Mouse (Mus musculus): ENCODE data around the gene Izumo2. TPM values are rescaled to one million over a fixed set of nuclear protein-coding genes. Genes with fewer than 3 reads are reported as not detected.

Izumo2 gene
- not detected in 2 replicates for polyA plus RNA-seq (2015; fragmentation: Nextera tagmentation; extraction: Ambion mirVana)

GRCm38 (mm10) chr7:44708574-44708973 lies at the start of gene Izumo2:
Izumo2 (plus strand) TSS chr7:44708742.
- ATAC-seq (ENCODE audit: borderline replicate concordance, extremely low read depth, low FRiP score, low TSS enrichment), result 0 out of 2 replicates have a peak, but pooled peaks have one; percentile 19
- no peak within 1 kb of the TSS for H3K4me2 ChIP-seq
- no peaks in the 10 kb centered on the region for H3K9me3 ChIP-seq
- 69% methylated on average over 14 of the region's 14 CpGs for WGBS
- H3K4me3 ChIP-seq, result no peak within 1 kb of the TSS
- H3K9ac ChIP-seq, result no peak within 1 kb of the TSS
- H3K36me3 ChIP-seq, result no peaks in the 10 kb centered on the region
- H3K27me3 ChIP-seq, result no peaks in the 10 kb centered on the region
- H3K27ac ChIP-seq, result no peak within 1 kb of the TSS
- H3K4me1 ChIP-seq, result no peaks in the 10 kb centered on the region

GRCm38 (mm10) chr7:44661219-44661618 lies 47.3 kb upstream of the Izumo2 start:
- Histone ChIP-seq H3K4me3 (no peak overlapping the region), H3K4me2 (no peak overlapping the region), H3K4me1 (peaks cover 27% of the 10 kb centered on the region), H3K27ac (peak overlapping the region; percentile 93), H3K27me3 (no peaks in the 10 kb centered on the region), H3K9me3 (no peaks in the 10 kb centered on the region), H3K36me3 (no peaks in the 10 kb centered on the region), H3K9ac (no peak overlapping the region)
- ATAC-seq (ENCODE audit: borderline replicate concordance, extremely low read depth, low FRiP score, low TSS enrichment), result no peak
- 73% methylated on average over 5 of the region's 5 CpGs for WGBS

DNA sequence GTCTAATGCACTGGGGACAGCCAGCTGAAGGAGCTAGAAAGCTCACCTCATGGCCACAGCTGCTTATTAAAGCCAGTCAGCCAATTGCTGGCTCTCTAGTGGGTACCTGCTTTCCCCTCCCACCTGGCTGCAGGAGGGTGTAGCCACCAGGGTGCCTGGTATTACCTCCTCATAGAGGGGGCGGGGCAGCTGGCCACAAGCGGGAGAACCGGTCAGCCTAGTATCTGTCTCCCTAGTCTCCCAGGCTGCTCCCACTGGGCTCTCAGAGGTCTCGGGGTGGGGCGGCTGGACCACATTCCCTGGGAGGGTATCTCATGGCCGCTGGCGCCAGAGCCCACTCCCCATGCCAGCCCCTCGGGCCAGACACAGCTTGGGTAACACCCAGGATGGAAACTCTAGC lies 46.4 kb upstream of the Izumo2 start:
- peaks cover 29% of the 10 kb centered on the region for H3K4me1 ChIP-seq
- H3K9ac ChIP-seq, result no peak overlapping the region
- no peaks in the 10 kb centered on the region for H3K36me3 ChIP-seq
- WGBS, result 5% methylated on average over 7 of the region's 8 CpGs
- peak overlapping the region; percentile 93 for H3K27ac ChIP-seq
- H3K4me2 ChIP-seq, result peak overlapping the region; percentile 25; the same call in 1 of the 2 replicates
- H3K27me3 ChIP-seq, result no peaks in the 10 kb centered on the region
- ATAC-seq (ENCODE audit: borderline replicate concordance, extremely low read depth, low FRiP score, low TSS enrichment), result peak; percentile 88
- no peaks in the 10 kb centered on the region for H3K9me3 ChIP-seq
- no peak overlapping the region for H3K4me3 ChIP-seq

DNA sequence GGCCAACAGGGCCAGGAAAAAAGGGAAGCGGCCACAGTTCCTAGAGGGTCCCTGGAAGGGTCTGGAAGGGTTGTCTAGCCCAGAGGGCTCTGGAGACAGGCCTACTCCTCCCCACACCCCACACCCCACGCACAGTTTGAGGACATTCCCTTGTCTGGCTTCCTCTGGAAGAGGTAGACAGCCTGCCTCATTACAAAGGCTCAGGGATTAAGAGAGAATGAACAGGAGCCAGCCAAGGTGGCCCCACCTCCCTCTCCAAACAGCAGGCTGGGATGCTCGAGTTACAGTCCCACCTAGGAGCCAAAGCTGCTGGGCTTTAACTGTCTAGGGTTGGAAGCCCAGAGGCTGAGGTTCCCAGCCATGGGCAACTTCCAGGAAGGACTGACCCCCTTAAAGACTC lies 46.0 kb upstream of the Izumo2 start:
- Histone ChIP-seq H3K9me3 (no peaks in the 10 kb centered on the region), H3K4me2 (peak overlapping the region; percentile 25), H3K27ac (peak overlapping the region; percentile 93), H3K4me3 (no peak overlapping the region), H3K9ac (no peak overlapping the region), H3K27me3 (no peaks in the 10 kb centered on the region), H3K36me3 (no peaks in the 10 kb centered on the region), H3K4me1 (peaks cover 30% of the 10 kb centered on the region)
- ATAC-seq (ENCODE audit: borderline replicate concordance, extremely low read depth, low FRiP score, low TSS enrichment), result peak; percentile 44
- WGBS, result 14% methylated on average over 3 of the region's 3 CpGs

DNA sequence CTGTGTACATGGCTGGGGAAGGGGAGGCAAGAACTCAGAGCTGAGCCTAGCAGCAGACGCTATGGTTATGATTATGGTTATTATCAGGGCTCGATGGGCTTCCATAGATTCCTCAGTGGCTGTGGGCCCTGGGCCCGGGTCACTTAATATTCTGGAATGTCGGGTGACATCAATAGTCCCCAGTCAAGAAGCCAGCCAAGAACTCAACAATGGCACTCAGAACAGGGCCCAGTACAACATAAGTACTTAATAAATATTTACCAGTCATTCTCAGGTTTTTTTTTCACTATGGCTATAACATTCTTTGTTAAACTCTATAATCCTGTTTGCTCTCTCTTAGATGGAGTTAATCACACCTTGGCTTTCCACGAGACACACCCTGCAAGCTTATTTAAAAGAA lies 45.0 kb upstream of the Izumo2 start:
- Histone ChIP-seq H3K4me1 (peaks cover 30% of the 10 kb centered on the region), H3K4me2 (no peak overlapping the region), H3K9ac (no peak overlapping the region), H3K27ac (peak overlapping the region; percentile 93), H3K4me3 (no peak overlapping the region), H3K9me3 (no peaks in the 10 kb centered on the region), H3K27me3 (no peaks in the 10 kb centered on the region), H3K36me3 (no peaks in the 10 kb centered on the region)
- 45% methylated on average over 5 of the region's 5 CpGs for WGBS
- 0 out of 2 replicates have a peak, but pooled peaks have one; percentile 9 for ATAC-seq (ENCODE audit: borderline replicate concordance, extremely low read depth, low FRiP score, low TSS enrichment)

- no peak overlapping the region for H3K9ac ChIP-seq
- ATAC-seq (ENCODE audit: borderline replicate concordance, extremely low read depth, low FRiP score, low TSS enrichment), result no peak
- peaks cover 30% of the 10 kb centered on the region for H3K4me1 ChIP-seq
- H3K27me3 ChIP-seq, result no peaks in the 10 kb centered on the region
- H3K27ac ChIP-seq, result peak overlapping the region; percentile 60
- H3K36me3 ChIP-seq, result no peaks in the 10 kb centered on the region
- no peaks in the 10 kb centered on the region for H3K9me3 ChIP-seq
- H3K4me2 ChIP-seq, result no peak overlapping the region
- no peak overlapping the region for H3K4me3 ChIP-seq
- WGBS, result 28% methylated on average over 11 of the region's 11 CpGs
These were observed 43.8 kb upstream of the Izumo2 start for GRCm38 (mm10) chr7:44664731-44665130.

GRCm38 (mm10) chr7:44666462-44666861 lies 42.1 kb upstream of the Izumo2 start:
- ATAC-seq (ENCODE audit: borderline replicate concordance, extremely low read depth, low FRiP score, low TSS enrichment), result no peak
- peaks cover 40% of the 10 kb centered on the region for H3K4me1 ChIP-seq
- H3K27ac ChIP-seq, result peak overlapping the region; percentile 87; the same call in 1 of the 2 replicates
- H3K9ac ChIP-seq, result no peak overlapping the region
- 77% methylated on average over 2 of the region's 2 CpGs for whole genome bisulfite sequencing
- no peaks in the 10 kb centered on the region for H3K9me3 ChIP-seq
- H3K4me3 ChIP-seq, result no peak overlapping the region
- no peaks in the 10 kb centered on the region for H3K36me3 ChIP-seq
- H3K4me2 ChIP-seq, result no peak overlapping the region
- H3K27me3 ChIP-seq, result peaks cover 12% of the 10 kb centered on the region; the same call in 1 of the 2 replicates

DNA sequence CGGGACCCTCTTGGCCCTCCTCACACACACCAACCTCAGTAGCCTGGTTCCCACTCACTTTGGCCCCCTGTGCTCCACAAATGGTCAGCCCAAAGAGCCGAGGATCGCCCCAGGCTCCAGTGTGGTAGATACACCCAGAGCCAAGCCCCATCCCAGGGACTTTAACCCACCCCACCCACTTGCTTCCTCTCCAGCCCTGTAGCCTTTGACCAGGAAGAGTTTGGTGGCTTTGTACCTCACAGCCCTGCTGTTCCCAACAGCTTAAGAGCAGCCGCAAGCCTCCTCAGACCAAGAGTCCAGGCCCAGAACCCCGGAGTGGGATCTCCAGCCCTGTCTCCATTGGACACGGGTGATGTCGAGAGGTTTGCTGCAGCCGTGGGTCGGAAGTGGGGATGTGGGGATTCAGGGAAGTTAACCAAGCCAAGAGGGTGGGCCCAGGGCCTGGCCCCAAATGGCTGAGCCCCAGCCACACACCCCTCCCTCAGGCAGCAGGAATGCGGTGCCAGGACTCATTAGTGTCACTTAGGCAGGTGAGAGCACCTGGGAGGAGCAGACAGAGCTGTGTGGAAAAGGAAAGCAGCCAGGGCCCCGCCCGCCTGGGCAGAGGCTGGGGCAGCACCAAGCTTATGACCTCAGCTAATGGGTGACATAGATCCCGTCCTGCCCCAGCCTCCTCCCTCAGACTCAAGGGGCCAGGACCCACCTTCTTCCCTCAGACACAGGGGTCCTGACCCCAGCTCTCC lies 40.4 kb upstream of the Izumo2 start:
- Histone ChIP-seq H3K36me3 (no peaks in the 10 kb centered on the region), H3K4me2 (peak overlapping the region; percentile 50), H3K27ac (peak overlapping the region; percentile 87), H3K4me3 (peak overlapping the region; percentile 38), H3K27me3 (peaks cover 13% of the 10 kb centered on the region; the same call in 1 of the 2 replicates), H3K9ac (peak overlapping the region; percentile 25; the same call in 1 of the 2 replicates), H3K4me1 (peaks cover 31% of the 10 kb centered on the region), H3K9me3 (no peaks in the 10 kb centered on the region)
- WGBS, result 49% methylated on average over 11 of the region's 13 CpGs
- peak; percentile 55 for ATAC-seq (ENCODE audit: borderline replicate concordance, extremely low read depth, low FRiP score, low TSS enrichment)

GRCm38 (mm10) chr7:44669103-44669502 lies 39.4 kb upstream of the Izumo2 start:
- peaks cover 27% of the 10 kb centered on the region for H3K4me1 ChIP-seq
- no peaks in the 10 kb centered on the region for H3K36me3 ChIP-seq
- peaks cover 13% of the 10 kb centered on the region; the same call in 1 of the 2 replicates for H3K27me3 ChIP-seq
- H3K9me3 ChIP-seq, result no peaks in the 10 kb centered on the region
- H3K4me2 ChIP-seq, result peak overlapping the region; percentile 50
- WGBS, result 15% methylated on average over 21 of the region's 21 CpGs
- H3K9ac ChIP-seq, result 0 out of 2 replicates have a peak overlapping the region, but pooled peaks have one; percentile 25
- H3K27ac ChIP-seq, result peak overlapping the region; percentile 87
- ATAC-seq (ENCODE audit: borderline replicate concordance, extremely low read depth, low FRiP score, low TSS enrichment), result peak; percentile 39; the same call in 1 of the 2 replicates
- H3K4me3 ChIP-seq, result peak overlapping the region; percentile 38

DNA sequence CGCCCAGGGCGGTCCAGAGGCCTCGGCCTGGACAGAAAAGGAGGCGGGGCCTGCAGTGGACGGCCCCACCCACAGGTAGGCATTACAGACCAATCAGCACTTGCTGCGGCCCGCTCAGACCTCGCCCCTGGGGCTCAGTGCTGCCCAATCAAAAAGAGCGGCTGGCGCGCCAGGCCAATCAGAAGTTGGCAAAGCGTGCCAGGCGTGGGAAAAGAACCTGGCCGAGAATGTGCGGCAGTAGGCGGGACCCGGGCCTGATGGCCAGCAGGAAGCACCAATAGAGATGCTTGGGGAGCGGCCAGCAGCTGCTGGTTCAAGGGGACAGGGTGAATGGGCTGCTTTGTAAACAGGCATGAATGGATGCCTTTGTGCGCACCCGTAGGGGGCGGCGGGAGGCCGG lies 37.7 kb upstream of the Izumo2 start, which contains the start of gene Myh14:
TSS of gene Myh14 (minus strand) at position 41 of the 400 bp plus-strand sequence.
- Histone ChIP-seq H3K27ac (peak within 1 kb of the TSS; percentile 87), H3K4me3 (peak within 1 kb of the TSS; percentile 36), H3K27me3 (peaks cover 13% of the 10 kb centered on the region; the same call in 1 of the 2 replicates), H3K9ac (no peak within 1 kb of the TSS), H3K4me2 (peak within 1 kb of the TSS; percentile 50), H3K4me1 (peaks cover 15% of the 10 kb centered on the region; the same call in 1 of the 2 replicates), H3K36me3 (no peaks in the 10 kb centered on the region), H3K9me3 (no peaks in the 10 kb centered on the region)
- under 1% methylated on average over 23 of the region's 23 CpGs for WGBS
- peak; percentile 84 for ATAC-seq (ENCODE audit: borderline replicate concordance, extremely low read depth, low FRiP score, low TSS enrichment)

- Histone ChIP-seq H3K9ac (no peak overlapping the region), H3K27ac (no peak overlapping the region), H3K36me3 (no peaks in the 10 kb centered on the region), H3K9me3 (no peaks in the 10 kb centered on the region), H3K4me1 (peaks cover 13% of the 10 kb centered on the region; the same call in 1 of the 2 replicates), H3K27me3 (peaks cover 13% of the 10 kb centered on the region; the same call in 1 of the 2 replicates), H3K4me3 (no peak overlapping the region), H3K4me2 (no peak overlapping the region)
- no peak for ATAC-seq (ENCODE audit: borderline replicate concordance, extremely low read depth, low FRiP score, low TSS enrichment)
- 65% methylated on average over 5 of the region's 5 CpGs for WGBS
These were observed 36.3 kb upstream of the Izumo2 start for GRCm38 (mm10) chr7:44672193-44672592.

DNA sequence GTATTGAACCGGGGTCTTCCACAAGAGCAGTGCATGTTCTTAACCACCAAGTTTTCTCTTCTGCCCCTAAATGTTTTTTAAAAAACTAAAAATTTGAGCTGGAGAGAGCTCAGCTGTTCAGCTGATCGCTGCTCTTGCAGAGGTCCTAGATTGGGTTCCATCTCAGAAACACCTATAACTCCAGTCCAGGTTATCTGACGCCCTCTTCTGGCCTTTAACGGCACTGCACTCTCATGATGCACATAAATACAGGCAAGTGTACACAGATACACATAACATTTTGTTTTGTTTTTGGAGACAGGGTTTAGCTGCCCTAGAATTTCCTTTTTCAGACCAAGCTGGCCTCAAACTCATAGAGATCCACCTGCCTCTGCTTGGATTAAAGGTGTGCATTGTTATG lies 34.0 kb upstream of the Izumo2 start:
- peaks cover 11% of the 10 kb centered on the region; the same call in 1 of the 2 replicates for H3K4me1 ChIP-seq
- H3K4me3 ChIP-seq, result no peak overlapping the region
- H3K27ac ChIP-seq, result no peak overlapping the region
- no peaks in the 10 kb centered on the region for H3K9me3 ChIP-seq
- no peaks in the 10 kb centered on the region for H3K36me3 ChIP-seq
- no peak overlapping the region for H3K9ac ChIP-seq
- WGBS, result 70% methylated on average over 4 of the region's 4 CpGs
- no peak for ATAC-seq (ENCODE audit: borderline replicate concordance, extremely low read depth, low FRiP score, low TSS enrichment)
- peaks cover 13% of the 10 kb centered on the region; the same call in 1 of the 2 replicates for H3K27me3 ChIP-seq
- H3K4me2 ChIP-seq, result no peak overlapping the region
